Mouse (Mus musculus): Measurements from ENCODE around the gene Tmem150c.

Tmem150c gene

GRCm38 (mm10) chr5:100166591-100167491 lies 7.2 kb upstream of the Tmem150c start:
- CTCF ChIA-PET: no interaction called here

DNA sequence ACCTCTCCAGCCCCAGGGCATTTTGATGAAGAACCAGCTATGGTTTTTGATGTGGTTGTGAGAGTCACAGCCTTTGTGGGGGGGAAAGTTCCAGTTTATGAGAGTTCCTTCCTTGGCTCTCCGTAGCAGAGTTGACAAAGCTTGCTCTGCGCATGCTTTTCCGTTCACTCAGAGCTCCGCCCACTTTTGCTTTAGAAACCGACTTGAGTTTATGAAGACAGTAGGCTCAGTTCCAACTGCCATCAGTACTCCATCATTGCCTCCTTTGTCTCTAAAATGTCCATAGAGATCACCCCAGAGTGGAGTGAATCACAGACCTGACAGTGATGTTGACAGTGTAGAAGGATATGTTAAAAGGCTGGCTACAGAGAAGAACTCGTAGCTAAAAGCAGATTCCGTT lies 3.8 kb upstream of the Tmem150c start:
- CTCF ChIA-PET: no interaction called here

DNA sequence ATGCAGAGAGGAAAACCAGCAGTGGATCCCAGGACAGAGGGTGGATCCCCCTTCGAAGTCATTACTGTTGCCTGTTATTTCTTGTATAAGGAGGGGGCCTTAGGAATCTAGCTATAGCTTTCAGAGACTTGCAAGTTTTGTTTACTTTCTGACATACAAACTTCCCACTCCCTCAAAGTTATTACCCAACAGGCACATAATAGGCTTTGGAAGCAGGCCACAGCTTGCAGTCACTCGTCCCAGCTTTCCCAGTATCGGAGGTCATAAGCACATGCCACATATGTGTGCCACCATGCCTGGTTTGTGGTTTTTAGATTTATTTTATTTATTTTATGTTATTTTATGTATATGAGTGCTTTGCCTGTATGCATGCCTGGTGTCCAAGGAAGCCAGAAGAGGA lies 3.2 kb upstream of the Tmem150c start:
- CTCF ChIA-PET: no interaction called here

DNA sequence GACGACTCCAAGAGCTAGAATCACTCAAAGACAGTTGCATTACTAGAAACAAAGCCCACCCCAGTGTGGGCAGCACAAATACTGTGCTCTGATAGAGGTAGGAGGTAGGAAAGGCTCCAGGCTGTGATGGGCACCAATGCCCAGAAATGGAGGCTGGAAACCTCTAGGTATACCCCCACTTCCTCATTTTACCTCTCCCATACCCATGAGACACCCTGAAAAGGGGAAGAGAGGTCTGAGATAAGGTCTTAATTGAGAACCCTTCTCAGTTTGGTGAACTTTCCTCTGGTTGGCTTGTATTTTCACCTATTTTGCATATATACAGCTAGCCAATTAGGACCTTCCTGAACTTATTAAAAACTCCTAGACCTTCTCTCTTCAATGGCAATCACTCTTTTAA lies 2.4 kb upstream of the Tmem150c start:
- CTCF ChIA-PET: no interaction called here

- CTCF ChIA-PET: interaction anchor here (0.7 kb wide), 1 partner anchor 1883 kb away, joined by 4 read pairs; no protein-coding TSS in a partner anchor
Observed at GRCm38 (mm10) chr5:100158791-100159637, 594 bp downstream of the Tmem150c start.

DNA sequence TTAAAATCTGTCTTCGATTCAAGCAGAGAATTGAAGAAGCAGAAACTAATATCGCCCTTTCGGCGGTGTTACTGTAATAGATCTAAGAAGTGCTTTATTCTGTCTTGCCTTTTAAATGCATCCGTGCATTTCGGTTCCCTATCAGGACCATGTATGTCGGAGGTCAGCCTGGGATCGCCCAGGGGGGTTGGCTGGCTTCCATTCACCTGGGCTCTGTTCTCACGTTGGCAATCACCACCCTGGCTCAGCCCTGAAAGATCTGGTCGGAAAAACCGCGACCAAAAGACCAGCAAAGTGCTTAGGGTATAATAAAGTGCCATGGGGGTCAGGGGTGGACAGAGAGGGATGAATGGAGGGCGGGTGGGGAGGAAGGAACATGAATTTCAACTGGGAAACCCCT lies 1.3 kb downstream of the Tmem150c start:
- CTCF ChIA-PET: no interaction called here

GRCm38 (mm10) chr5:100155646-100156045 lies 4.0 kb downstream of the Tmem150c start:
- CTCF ChIA-PET: no interaction called here

DNA sequence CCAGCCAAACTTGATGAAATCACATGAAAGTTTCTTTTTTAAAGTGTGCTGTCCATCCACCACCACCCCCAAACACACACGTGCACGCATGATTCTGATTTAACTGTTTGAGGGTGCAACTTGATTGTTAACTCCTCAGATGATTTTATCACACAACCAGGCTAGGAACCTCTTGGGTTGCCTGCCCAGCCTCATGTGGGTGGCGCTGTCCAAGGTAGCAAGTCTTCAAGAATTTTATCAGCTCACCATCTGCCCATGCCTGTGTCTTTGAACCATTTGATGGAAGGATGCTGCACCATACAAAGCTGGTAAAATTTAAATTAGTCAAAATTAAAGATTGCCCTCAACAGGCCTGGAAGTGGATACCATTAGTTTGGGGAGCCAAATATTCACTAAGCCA lies 9.6 kb downstream of the Tmem150c start:
- CTCF ChIA-PET: no interaction called here

GRCm38 (mm10) chr5:100144836-100145235 lies 14.8 kb downstream of the Tmem150c start:
- CTCF ChIA-PET: no interaction called here

GRCm38 (mm10) chr5:100127283-100127682 lies 32.3 kb downstream of the Tmem150c start:
- CTCF ChIA-PET: no interaction called here

DNA sequence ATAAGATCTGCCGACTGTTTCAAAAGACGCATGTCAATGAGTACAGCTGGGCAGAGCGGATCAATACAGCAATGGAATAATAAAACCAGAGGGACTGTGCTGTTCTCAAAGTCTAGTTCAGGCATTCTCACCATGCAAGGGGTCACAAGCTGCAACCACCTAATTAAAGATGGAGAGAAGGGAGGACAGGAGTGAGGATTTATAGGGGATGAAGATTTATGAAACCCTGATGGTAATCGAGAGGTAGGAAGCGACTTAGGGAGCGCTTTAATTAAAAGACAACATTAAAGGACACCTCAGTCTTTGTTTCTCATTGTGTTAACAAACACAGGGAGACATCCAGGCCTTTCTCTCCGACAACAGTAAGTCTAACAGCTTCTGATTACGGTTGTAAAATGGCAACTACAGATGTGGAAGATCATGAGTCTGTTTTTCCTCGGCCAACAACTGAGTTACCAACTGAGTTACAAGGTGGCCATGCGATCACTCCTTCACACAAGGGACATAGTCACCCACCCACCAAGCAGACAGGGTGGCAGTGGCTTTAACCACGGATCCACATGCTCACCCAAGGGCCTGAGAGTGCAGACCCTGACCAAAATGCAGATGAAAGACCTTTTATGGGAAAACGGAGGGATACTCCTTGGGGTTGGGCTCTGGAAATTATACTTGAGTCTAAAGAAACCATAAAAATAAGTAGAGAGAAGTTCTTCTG lies 34.0 kb downstream of the Tmem150c start:
- CTCF ChIA-PET: no interaction called here

DNA sequence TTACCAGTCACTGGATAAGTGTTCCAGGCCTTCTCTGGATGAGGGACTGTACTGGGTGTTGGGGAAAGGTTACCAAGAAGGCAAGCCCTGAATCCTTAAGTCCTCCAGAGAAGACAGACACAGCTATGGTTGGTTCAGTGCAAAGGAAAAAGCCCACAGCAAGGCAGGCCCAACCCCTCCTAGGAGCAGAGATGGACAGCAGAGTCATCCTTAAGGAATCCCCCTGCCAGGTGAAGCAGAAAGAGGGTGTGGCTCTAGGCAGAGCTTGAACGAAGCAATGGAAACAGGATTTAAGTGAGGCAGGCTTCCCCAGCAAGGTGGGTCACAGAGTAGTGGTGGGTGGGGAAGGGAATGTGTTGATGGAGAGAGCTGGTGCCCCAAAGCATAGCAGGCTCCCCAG lies 35.1 kb downstream of the Tmem150c start:
- CTCF ChIA-PET: no interaction called here

GRCm38 (mm10) chr5:100123283-100123682 lies 36.3 kb downstream of the Tmem150c start:
- CTCF ChIA-PET: no interaction called here

DNA sequence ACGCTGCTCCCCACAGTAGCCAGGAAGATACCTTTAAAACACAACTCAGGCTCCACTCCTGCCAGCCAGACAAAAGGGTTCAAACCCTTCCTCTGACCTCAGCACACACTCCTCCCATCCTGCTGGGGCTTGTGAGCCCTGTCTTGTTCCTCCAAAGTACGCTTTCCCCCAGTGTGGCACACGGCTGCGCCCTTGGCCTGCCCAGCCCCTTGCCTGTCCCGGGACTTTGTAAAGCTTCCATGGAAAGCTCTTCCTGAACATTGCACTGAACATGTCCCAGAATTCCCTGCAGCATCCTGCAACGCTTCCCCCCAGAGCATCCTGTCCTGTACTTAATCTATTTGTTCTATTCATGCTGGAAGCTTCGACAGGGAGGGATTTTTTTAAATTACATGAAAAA lies 38.4 kb downstream of the Tmem150c start:
- CTCF ChIA-PET: no interaction called here

- CTCF ChIA-PET: no interaction called here
Observed at GRCm38 (mm10) chr5:100120711-100121141, 38.9 kb downstream of the Tmem150c start.

GRCm38 (mm10) chr5:100119331-100119730 lies 40.3 kb downstream of the Tmem150c start:
- CTCF ChIA-PET: no interaction called here

DNA sequence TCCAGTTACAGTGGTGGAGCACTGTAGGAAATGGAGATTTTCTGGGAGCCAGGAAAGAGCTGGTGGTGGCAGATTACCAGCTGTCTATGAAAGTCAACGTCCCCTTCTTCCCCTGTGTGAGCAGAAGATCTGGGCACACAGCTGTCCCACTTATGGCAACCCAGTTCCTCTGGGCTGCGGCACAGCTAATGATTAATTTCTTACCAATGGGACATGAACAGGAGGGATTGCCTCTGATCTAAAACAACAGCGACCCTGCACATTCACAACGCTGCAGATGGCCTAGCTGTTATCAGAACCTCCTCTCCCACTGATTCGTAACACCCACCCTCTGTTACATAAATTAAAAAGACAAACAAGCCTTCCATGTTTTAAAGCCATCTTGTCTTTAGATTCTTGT lies 46.2 kb downstream of the Tmem150c start:
- CTCF ChIA-PET: no interaction called here

- CTCF ChIA-PET: no interaction called here
Observed at GRCm38 (mm10) chr5:100110581-100110980, 49.0 kb downstream of the Tmem150c start.

- CTCF ChIA-PET: no interaction called here
Observed at GRCm38 (mm10) chr5:100109543-100110282, 49.9 kb downstream of the Tmem150c start.

DNA sequence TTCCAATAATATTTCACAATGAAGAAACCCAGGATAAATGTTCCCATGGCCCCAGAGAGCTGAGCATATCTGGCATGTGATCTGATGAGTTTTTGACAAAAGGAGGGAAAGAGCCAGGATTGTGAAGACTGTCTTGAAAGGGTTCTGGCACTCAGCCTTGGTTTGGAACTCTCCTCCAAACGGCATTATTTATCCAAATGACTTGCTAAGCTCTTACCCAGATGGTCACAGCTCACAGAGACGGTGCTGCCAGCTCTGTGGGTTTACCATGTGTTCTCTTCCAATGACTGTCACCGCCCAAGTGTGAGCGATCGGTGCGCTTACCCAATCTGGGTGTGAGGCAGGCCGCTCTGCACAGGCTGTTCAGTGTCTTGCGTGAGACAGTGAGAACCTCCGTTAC lies 50.7 kb downstream of the Tmem150c start:
- CTCF ChIA-PET: no interaction called here

DNA sequence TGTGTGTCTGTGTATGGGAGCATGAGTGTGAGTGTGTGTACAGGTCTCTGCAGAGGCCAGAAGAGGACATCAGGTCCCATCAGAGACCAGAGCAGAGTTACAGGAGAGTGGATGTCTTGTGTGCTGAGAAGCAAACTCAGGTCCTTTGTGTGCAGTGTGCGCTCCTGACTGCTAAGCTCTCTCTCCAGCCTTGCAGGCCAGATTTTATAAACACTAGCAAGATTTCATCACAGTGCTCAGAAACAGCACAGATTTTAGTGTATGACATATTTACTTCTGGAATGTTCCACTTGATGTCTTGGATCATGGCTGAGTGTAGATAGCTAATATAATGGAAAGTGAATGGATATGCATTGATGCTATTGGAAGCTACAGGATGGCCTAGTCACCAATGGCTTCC lies 57.2 kb downstream of the Tmem150c start:
- CTCF ChIA-PET: no interaction called here

DNA sequence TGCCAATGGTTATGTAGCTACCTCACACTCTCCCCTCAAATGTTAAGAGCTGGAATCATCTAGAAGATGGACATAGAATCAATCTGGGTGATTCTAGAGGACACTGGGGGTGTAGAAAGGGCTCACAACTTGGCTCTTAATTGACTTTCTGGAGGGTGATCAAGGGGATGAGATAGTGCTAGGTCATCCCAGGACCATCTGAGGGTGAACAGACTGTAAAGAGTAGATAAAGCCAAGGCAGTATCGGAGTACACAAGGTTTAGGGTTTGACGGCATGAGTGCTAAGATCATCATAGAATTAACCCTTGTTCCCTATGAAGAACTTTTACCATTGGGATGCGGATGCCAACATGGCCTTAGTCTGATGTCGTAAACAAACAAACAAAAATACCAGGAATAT lies 61.6 kb downstream of the Tmem150c start:
- CTCF ChIA-PET: no interaction called here
